Mouse (Mus musculus) G1E (cell line): ENCODE results near the gene Ctsg. TPM values are rescaled to one million over a fixed set of nuclear protein-coding genes. Genes with fewer than 3 reads are reported as not detected.
"Not testable (repeated sequence)": the region's sequence is repeated elsewhere in the genome, so short reads cannot be mapped to it uniquely, and the experiment has no call there.

ENCODE experiments used
- ATAC-seq: 2 replicates; pipeline ENCODE4 v1.8.0; 2016; ENCODE audit warnings: mild to moderate bottlenecking; ENCODE audit not compliant: insufficient number of reproducible peaks, poor library complexity, low FRiP score, severe bottlenecking; ENCODE audit errors: extremely low read depth
- DNase-seq: peaks from one replicate; pipeline ENCODE4 v3.0.0; 2012; ENCODE audit warnings: low spot score
- H3K27me3 ChIP-seq: 2 replicates; pipeline ENCODE4 v1.6.1; 2012; ENCODE audit warnings: mild to moderate bottlenecking, low read length, inconsistent platforms; ENCODE audit not compliant: insufficient read depth
- H3K36me3 ChIP-seq: replicated peaks from 2 replicates; pipeline ENCODE3; 2012; ENCODE audit warnings: mild to moderate bottlenecking, inconsistent platforms
- H3K4me1 ChIP-seq: 2 replicates; pipeline ENCODE4 v1.6.1; 2012; ENCODE audit warnings: low read depth, low read length, inconsistent platforms, mixed read lengths; ENCODE audit not compliant: insufficient read depth
- H3K4me3 ChIP-seq: 2 replicates; pipeline ENCODE4 v1.5.1; 2012; ENCODE audit warnings: low read depth, mild to moderate bottlenecking, inconsistent platforms, low read length, moderate library complexity, mixed read lengths
- H3K9me3 ChIP-seq: replicated peaks from 2 replicates; pipeline ENCODE4 v1.6.1; 2012; ENCODE audit warnings: inconsistent platforms
- CTCF ChIP-seq: IDR thresholded peaks from 2 replicates; pipeline ENCODE4 v1.5.1; 2012; ENCODE audit warnings: low read depth, low read length, inconsistent platforms, mixed read lengths
- GATA1 ChIP-seq: IDR thresholded peaks from 2 replicates; pipeline ENCODE4 v1.6.1; 2012; ENCODE audit warnings: borderline replicate concordance, low read length, inconsistent platforms, mixed read lengths
- GATA2 ChIP-seq: IDR thresholded peaks from 2 replicates; pipeline ENCODE4 v1.6.1; 2012; ENCODE audit warnings: low read depth, low read length, inconsistent platforms, borderline replicate concordance
- POLR2AphosphoS5 ChIP-seq: IDR thresholded peaks from 2 replicates; pipeline ENCODE4 v1.6.1; 2012; ENCODE audit warnings: low read depth, low read length, inconsistent platforms; ENCODE audit not compliant: insufficient replicate concordance
- TAL1 ChIP-seq: conservative IDR thresholded peaks from 2 replicates; pipeline ENCODE4 v1.6.1; 2012; ENCODE audit warnings: low read depth, low read length, inconsistent platforms, mixed read lengths
- polyA plus RNA-seq: library from polyadenylated mRNA; stranded (reverse); fragments of >175 nt; gene quantifications from 2 replicates; pipeline ENCODE4 v1.2.3, GENCODE M21; 2012
- total RNA-seq, 2 experiments: library from RNA; stranded (forward) in 1 of 2; stranded (reverse) in 1 of 2; fragments of 200-1000 nt in 1 of 2; fragments of >200 nt in 1 of 2; fragmentation: Nextera tagmentation in 1 of 2; gene quantifications; 2 replicates each; pipeline ENCODE4 v1.2.3; 2014 to 2017

Gene Ctsg
- total and polyA plus RNA-seq, 3 experiments, result 0.11 to 0.16 TPM; not detected in 1

DNA sequence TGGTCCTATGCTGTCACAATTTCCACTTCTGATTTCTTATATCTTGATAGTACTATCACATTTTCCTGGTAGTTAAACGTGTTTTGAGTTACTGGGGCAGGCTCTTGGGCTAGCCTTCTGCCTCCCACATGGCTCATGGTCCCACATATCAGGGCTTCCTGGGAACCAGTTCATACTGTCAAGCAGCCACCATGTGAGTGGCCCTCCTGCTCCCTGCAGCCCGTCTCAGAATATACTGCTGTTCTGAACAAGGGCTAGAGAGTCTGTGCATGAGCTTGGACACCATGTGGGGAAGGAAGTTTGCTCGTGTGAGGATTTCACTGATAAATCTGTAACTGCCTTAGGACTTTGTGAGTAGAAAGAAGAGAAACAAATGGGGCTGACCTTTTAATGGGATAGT is 15.7 kb downstream of the Ctsg start:
- no peaks in the 10 kb centered on the region for H3K36me3 ChIP-seq
- no peak overlapping the region for H3K4me3 ChIP-seq
- H3K27me3 ChIP-seq, result peaks cover 40% of the 10 kb centered on the region
- TF ChIP-seq CTCF (no peak), TAL1 (no peak), GATA2 (no peak), GATA1 (no peak), POLR2AphosphoS5 (no peak)
- ATAC-seq (no peak), DNase-seq (no peak)
- no peaks in the 10 kb centered on the region for H3K4me1 ChIP-seq
- no peaks in the 10 kb centered on the region for H3K9me3 ChIP-seq

DNA sequence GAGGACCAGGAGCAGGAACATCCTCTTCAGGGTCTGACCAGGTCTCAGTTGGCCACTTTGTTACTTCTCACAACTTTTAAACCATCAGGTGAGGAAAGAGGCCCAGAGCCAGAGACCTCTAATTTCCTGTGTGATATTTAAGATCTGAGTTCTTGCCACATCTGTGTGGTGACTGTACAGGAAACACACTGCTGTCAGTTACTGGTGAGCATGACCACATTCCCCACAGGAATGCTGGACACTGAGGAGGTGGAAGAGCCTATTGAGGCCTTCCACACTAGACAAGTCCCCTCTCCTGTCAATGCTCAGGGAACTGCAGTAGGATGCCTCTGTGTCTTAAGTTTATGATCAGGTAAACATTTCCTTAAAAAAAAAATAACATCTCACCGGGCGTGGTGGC is 17.2 kb downstream of the Ctsg start, which contains the start of gene Mcpt8:
TSS of gene Mcpt8 (minus strand) at position 107 of the 400 bp plus-strand sequence.
- no peaks in the 10 kb centered on the region for H3K36me3 ChIP-seq
- no peaks in the 10 kb centered on the region for H3K9me3 ChIP-seq
- H3K27me3 ChIP-seq, result peaks cover 29% of the 10 kb centered on the region
- ATAC-seq (no peak), DNase-seq (no peak)
- TF ChIP-seq GATA2, result no peak
- no peak for TF ChIP-seq POLR2AphosphoS5
- no peak for TF ChIP-seq CTCF
- TF ChIP-seq GATA1, result no peak
- TF ChIP-seq TAL1, result no peak
- H3K4me3 ChIP-seq, result no peak within 1 kb of the TSS
- H3K4me1 ChIP-seq, result no peaks in the 10 kb centered on the region

DNA sequence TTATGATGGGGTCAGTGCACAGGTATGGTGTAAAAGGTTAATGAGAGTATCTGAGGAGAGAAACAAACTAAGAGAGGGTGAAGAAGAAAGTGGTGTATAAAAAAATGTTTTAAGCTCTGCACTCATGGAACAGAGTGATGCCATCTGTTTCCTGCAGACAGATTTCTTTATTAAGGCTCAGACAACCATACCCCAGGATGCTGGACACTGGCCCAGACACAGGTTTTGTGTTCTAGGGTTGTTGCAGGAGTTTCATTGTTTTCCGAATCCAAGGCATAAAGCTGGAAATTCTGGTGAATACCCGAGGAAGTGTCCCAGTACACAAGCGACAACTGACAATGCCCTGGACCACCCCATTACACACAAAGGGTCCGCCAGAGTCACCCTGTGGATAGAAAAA is 20.4 kb downstream of the Ctsg start:
- H3K9me3 ChIP-seq, result no peaks in the 10 kb centered on the region
- DNase-seq (no peak), ATAC-seq (no peak)
- peaks cover 22% of the 10 kb centered on the region for H3K27me3 ChIP-seq
- H3K4me1 ChIP-seq, result no peaks in the 10 kb centered on the region
- no peaks in the 10 kb centered on the region for H3K36me3 ChIP-seq
- no peak overlapping the region for H3K4me3 ChIP-seq
- TF ChIP-seq CTCF (no peak), POLR2AphosphoS5 (no peak), GATA2 (no peak), TAL1 (no peak), GATA1 (no peak)

DNA sequence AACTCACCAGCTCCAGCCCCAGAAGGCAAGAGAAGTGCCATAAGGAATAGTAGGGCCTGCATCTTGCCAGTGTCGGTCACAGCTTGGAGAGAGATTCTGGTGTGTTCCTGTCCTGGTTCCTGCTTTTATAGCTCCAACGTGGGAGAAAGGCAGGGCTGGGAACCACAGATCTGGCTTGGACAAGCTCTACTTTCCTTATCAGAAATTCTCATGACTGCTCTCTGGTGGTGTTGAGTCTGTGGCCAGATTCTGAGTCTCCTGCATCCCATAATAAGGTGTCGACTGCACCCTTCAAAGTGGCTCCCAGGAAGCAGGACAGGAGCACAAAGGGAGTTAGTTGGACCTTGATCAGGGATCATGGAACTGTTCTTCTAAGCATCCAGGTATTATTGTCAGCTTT is 40.2 kb downstream of the Ctsg start, which contains the start of gene Mcpt4:
TSS of gene Mcpt4 (minus strand) at position 101 of the 400 bp plus-strand sequence.
- not testable (repeated sequence) for H3K36me3 ChIP-seq, H3K4me3 ChIP-seq, H3K4me1 ChIP-seq, DNase-seq, H3K9me3 ChIP-seq, ATAC-seq
- peaks cover 41% of the 10 kb centered on the region for H3K27me3 ChIP-seq

DNA sequence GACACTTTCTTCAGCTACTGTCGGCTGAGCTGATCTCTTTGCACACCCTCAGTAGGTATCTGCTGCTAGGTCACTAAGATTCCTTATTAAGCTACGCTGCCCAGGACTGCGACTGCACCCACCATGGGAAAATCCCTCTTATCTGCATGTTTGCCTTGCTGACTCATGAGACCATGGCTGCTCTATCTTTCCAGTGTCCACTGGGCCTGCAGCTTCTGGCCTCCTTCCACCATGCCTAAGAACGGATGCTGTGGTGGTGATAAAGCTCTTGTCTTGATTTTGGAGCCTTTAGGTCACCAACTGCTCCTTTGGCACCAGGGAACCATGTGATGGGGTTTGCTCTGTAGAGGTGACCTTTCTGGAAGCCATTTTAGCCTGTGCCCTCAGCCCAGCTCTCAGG is 44.7 kb downstream of the Ctsg start:
- ATAC-seq (peak; percentile 45; the same call in 1 of the 2 replicates), DNase-seq (no peak)
- no peak overlapping the region for H3K4me3 ChIP-seq
- peaks cover 9% of the 10 kb centered on the region for H3K4me1 ChIP-seq
- no peaks in the 10 kb centered on the region for H3K9me3 ChIP-seq
- H3K27me3 ChIP-seq, result peaks cover 68% of the 10 kb centered on the region
- TF ChIP-seq GATA1 (no peak), POLR2AphosphoS5 (no peak), GATA2 (no peak)
- H3K36me3 ChIP-seq, result no peaks in the 10 kb centered on the region

DNA sequence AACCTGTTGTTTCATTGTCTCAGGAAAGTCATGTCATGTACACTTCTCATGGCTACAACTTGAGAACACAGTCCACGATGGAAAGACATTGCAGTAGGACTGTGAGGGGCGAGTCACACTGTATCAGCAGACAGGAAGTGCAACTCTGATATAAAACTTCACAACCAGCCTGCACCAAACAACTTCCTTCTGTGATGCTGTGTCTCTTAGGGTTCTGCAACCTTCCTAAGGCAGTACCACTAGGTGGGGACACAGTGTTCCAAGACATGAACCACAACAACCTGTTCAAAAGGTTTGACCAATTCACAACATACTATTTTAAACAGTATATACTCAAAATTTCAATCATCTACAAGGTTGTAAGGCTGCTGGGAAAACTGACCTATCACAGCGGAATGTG is 47.0 kb downstream of the Ctsg start:
- H3K27me3 ChIP-seq, result peaks cover 58% of the 10 kb centered on the region
- ATAC-seq, result no peak
- DNase-seq, result no peak
- H3K9me3 ChIP-seq, result no peaks in the 10 kb centered on the region
- TF ChIP-seq POLR2AphosphoS5 (no peak), GATA2 (no peak), TAL1 (no peak), GATA1 (no peak), CTCF (no peak)
- no peak overlapping the region for H3K4me3 ChIP-seq
- no peaks in the 10 kb centered on the region for H3K36me3 ChIP-seq
- H3K4me1 ChIP-seq, result peaks cover 9% of the 10 kb centered on the region

Other genes starting within 250 kb of the Ctsg start
- gene Nynrin, start 248.6 kb downstream of the Ctsg start, total RNA-seq (2014; fragmentation: Nextera tagmentation), result 4.5 and 5.6 TPM in 2 replicates
- 3.0 TPM in 2 replicates for gene Nynrin, start 248.6 kb downstream of the Ctsg start, total RNA-seq (2017)
- 3.7 and 4.2 TPM in 2 replicates for gene Nynrin, start 248.6 kb downstream of the Ctsg start, polyA plus RNA-seq
- 0.53 TPM in 1 of 2 replicates, not detected in the other for gene Cbln3, start 218.2 kb downstream of the Ctsg start, total RNA-seq (2014; fragmentation: Nextera tagmentation)
- 0.58 and 0.66 TPM in 2 replicates for gene Cbln3, start 218.2 kb downstream of the Ctsg start, total RNA-seq (2017)
- gene Cbln3, start 218.2 kb downstream of the Ctsg start, polyA plus RNA-seq, result 0.20 and 0.35 TPM in 2 replicates
- 25.6 and 29.4 TPM in 2 replicates for gene Khnyn, start 217.6 kb downstream of the Ctsg start, total RNA-seq (2014; fragmentation: Nextera tagmentation)
- gene Khnyn, start 217.6 kb downstream of the Ctsg start, total RNA-seq (2017), result 75.1 and 81.7 TPM in 2 replicates
- gene Khnyn, start 217.6 kb downstream of the Ctsg start, polyA plus RNA-seq, result 12.6 and 15.5 TPM in 2 replicates
- gene Sdr39u1, start 202.3 kb downstream of the Ctsg start, total RNA-seq (2014; fragmentation: Nextera tagmentation), result not detected in 2 replicates
- gene Sdr39u1, start 202.3 kb downstream of the Ctsg start, total RNA-seq (2017), result 2.2 and 2.8 TPM in 2 replicates
- not detected in 2 replicates for gene Sdr39u1, start 202.3 kb downstream of the Ctsg start, polyA plus RNA-seq
- not detected in 2 replicates for gene Cma1, start 157.9 kb downstream of the Ctsg start, total RNA-seq (2014; fragmentation: Nextera tagmentation)
- gene Cma1, start 157.9 kb downstream of the Ctsg start, total RNA-seq (2017), result 194 and 209 TPM in 2 replicates
- gene Cma1, start 157.9 kb downstream of the Ctsg start, polyA plus RNA-seq, result not detected in 2 replicates
- not detected in 2 replicates for gene Cma2, start 151.6 kb downstream of the Ctsg start, total RNA-seq (2014; fragmentation: Nextera tagmentation)
- 0.87 and 1.2 TPM in 2 replicates for gene Cma2, start 151.6 kb downstream of the Ctsg start, total RNA-seq (2017)
- gene Cma2, start 151.6 kb downstream of the Ctsg start, polyA plus RNA-seq, result not detected in 2 replicates
- 13.1 and 16.6 TPM in 2 replicates for gene Mcpt1, start 84.6 kb downstream of the Ctsg start, total RNA-seq (2014; fragmentation: Nextera tagmentation)
- 1.6 and 3.3 TPM in 2 replicates for gene Mcpt1, start 84.6 kb downstream of the Ctsg start, total RNA-seq (2017)
- gene Mcpt1, start 84.6 kb downstream of the Ctsg start, polyA plus RNA-seq, result 0.07 and 0.27 TPM in 2 replicates
- gene Mcpt9, start 72.1 kb downstream of the Ctsg start, total RNA-seq (2014; fragmentation: Nextera tagmentation), result 1.1 TPM in 1 of 2 replicates, not detected in the other
- 0.05 TPM in 1 of 2 replicates, not detected in the other for gene Mcpt9, start 72.1 kb downstream of the Ctsg start, total RNA-seq (2017)
- not detected in 2 replicates for gene Mcpt9, start 72.1 kb downstream of the Ctsg start, polyA plus RNA-seq
- gene Mcpt2, start 60.5 kb downstream of the Ctsg start, total RNA-seq (2014; fragmentation: Nextera tagmentation), result not detected in 2 replicates
- gene Mcpt2, start 60.5 kb downstream of the Ctsg start, total RNA-seq (2017), result 1.1 and 2.4 TPM in 2 replicates
- 0.06 TPM in 1 of 2 replicates, not detected in the other for gene Mcpt2, start 60.5 kb downstream of the Ctsg start, polyA plus RNA-seq
- not detected in 2 replicates for gene Mcpt4, start 40.3 kb downstream of the Ctsg start, total RNA-seq (2014; fragmentation: Nextera tagmentation)
- 0.46 and 0.66 TPM in 2 replicates for gene Mcpt4, start 40.3 kb downstream of the Ctsg start, total RNA-seq (2017)
- not detected in 2 replicates for gene Mcpt4, start 40.3 kb downstream of the Ctsg start, polyA plus RNA-seq
- not detected in 2 replicates for gene Mcpt8, start 17.3 kb downstream of the Ctsg start, total RNA-seq (2014; fragmentation: Nextera tagmentation)
- gene Mcpt8, start 17.3 kb downstream of the Ctsg start, total RNA-seq (2017), result not detected in 2 replicates
- gene Mcpt8, start 17.3 kb downstream of the Ctsg start, polyA plus RNA-seq, result not detected in 2 replicates
- not detected in 2 replicates for gene Gzme, start 18.1 kb upstream of the Ctsg start, total RNA-seq (2014; fragmentation: Nextera tagmentation)
- not detected in 2 replicates for gene Gzme, start 18.1 kb upstream of the Ctsg start, total RNA-seq (2017)
- not detected in 2 replicates for gene Gzme, start 18.1 kb upstream of the Ctsg start, polyA plus RNA-seq
- not detected in 2 replicates for gene Gzmd, start 30.0 kb upstream of the Ctsg start, total RNA-seq (2014; fragmentation: Nextera tagmentation)
- not detected in 2 replicates for gene Gzmd, start 30.0 kb upstream of the Ctsg start, total RNA-seq (2017)
- gene Gzmd, start 30.0 kb upstream of the Ctsg start, polyA plus RNA-seq, result not detected in 2 replicates
- gene Gzmg, start 57.0 kb upstream of the Ctsg start, total RNA-seq (2014; fragmentation: Nextera tagmentation), result not detected in 2 replicates
- not detected in 2 replicates for gene Gzmg, start 57.0 kb upstream of the Ctsg start, total RNA-seq (2017)
- not detected in 2 replicates for gene Gzmg, start 57.0 kb upstream of the Ctsg start, polyA plus RNA-seq
- not detected in 2 replicates for gene Gzmn, start 72.0 kb upstream of the Ctsg start, total RNA-seq (2014; fragmentation: Nextera tagmentation)
- 0.12 TPM in 1 of 2 replicates, not detected in the other for gene Gzmn, start 72.0 kb upstream of the Ctsg start, total RNA-seq (2017)
- gene Gzmn, start 72.0 kb upstream of the Ctsg start, polyA plus RNA-seq, result not detected in 2 replicates
- not detected in 2 replicates for gene Gzmf, start 108.8 kb upstream of the Ctsg start, total RNA-seq (2014; fragmentation: Nextera tagmentation)
- 0.11 and 0.12 TPM in 2 replicates for gene Gzmf, start 108.8 kb upstream of the Ctsg start, total RNA-seq (2017)
- not detected in 2 replicates for gene Gzmf, start 108.8 kb upstream of the Ctsg start, polyA plus RNA-seq
- not detected in 2 replicates for gene Gzmc, start 132.1 kb upstream of the Ctsg start, total RNA-seq (2014; fragmentation: Nextera tagmentation)
- not detected in 2 replicates for gene Gzmc, start 132.1 kb upstream of the Ctsg start, total RNA-seq (2017)
- gene Gzmc, start 132.1 kb upstream of the Ctsg start, polyA plus RNA-seq, result not detected in 2 replicates
- gene Gzmb, start 159.7 kb upstream of the Ctsg start, total RNA-seq (2014; fragmentation: Nextera tagmentation), result 42.7 and 44.6 TPM in 2 replicates
- gene Gzmb, start 159.7 kb upstream of the Ctsg start, total RNA-seq (2017), result 28.5 and 30.8 TPM in 2 replicates
- gene Gzmb, start 159.7 kb upstream of the Ctsg start, polyA plus RNA-seq, result 0.39 and 1.1 TPM in 2 replicates